Mouse (Mus musculus) ovary, postnatal 10 days (tissue): Measurements from ENCODE around the gene Csgalnact2.

ENCODE experiments used
- DNase-seq: peaks from one replicate; pipeline ENCODE4 v3.0.0; 2022; ENCODE audit warnings: low spot score

The Csgalnact2 gene

GRCm38 (mm10) chr6:118138731-118139709 lies at the start of gene Csgalnact2:
TSS of gene Csgalnact2 (minus strand) at chr6:118139140.
- peak; percentile 79 for DNase-seq

- no peak for DNase-seq
These were observed 49.7 kb upstream of the Csgalnact2 start for GRCm38 (mm10) chr6:118188599-118188998.

GRCm38 (mm10) chr6:118187285-118187641 lies 48.3 kb upstream of the Csgalnact2 start:
- no peak for DNase-seq

GRCm38 (mm10) chr6:118186620-118187284 lies 47.8 kb upstream of the Csgalnact2 start:
- no peak for DNase-seq

GRCm38 (mm10) chr6:118184126-118184525 lies 45.2 kb upstream of the Csgalnact2 start:
- DNase-seq = no peak

- DNase-seq = no peak
These were observed 41.1 kb upstream of the Csgalnact2 start for GRCm38 (mm10) chr6:118180085-118180423.

- peak; percentile 33 for DNase-seq
These were observed 40.6 kb upstream of the Csgalnact2 start for GRCm38 (mm10) chr6:118179316-118180084.

- DNase-seq = no peak
These were observed 35.0 kb upstream of the Csgalnact2 start for GRCm38 (mm10) chr6:118173975-118174328.

GRCm38 (mm10) chr6:118173251-118173974 lies 34.5 kb upstream of the Csgalnact2 start:
- no peak for DNase-seq

- DNase-seq = no peak
These were observed 32.4 kb upstream of the Csgalnact2 start for GRCm38 (mm10) chr6:118171386-118171785.

GRCm38 (mm10) chr6:118168106-118168505 lies 29.2 kb upstream of the Csgalnact2 start:
- DNase-seq = no peak

- no peak for DNase-seq
These were observed 28.1 kb upstream of the Csgalnact2 start for GRCm38 (mm10) chr6:118167013-118167412.

- DNase-seq = no peak
These were observed 26.6 kb upstream of the Csgalnact2 start for GRCm38 (mm10) chr6:118165516-118165915.

- no peak for DNase-seq
These were observed 25.8 kb upstream of the Csgalnact2 start for GRCm38 (mm10) chr6:118164691-118165090.

- DNase-seq = no peak
These were observed 24.1 kb upstream of the Csgalnact2 start for GRCm38 (mm10) chr6:118163086-118163485.

- DNase-seq = no peak
These were observed 23.6 kb upstream of the Csgalnact2 start for GRCm38 (mm10) chr6:118162457-118163082.

GRCm38 (mm10) chr6:118153091-118153490 lies 14.2 kb upstream of the Csgalnact2 start:
- DNase-seq = no peak

GRCm38 (mm10) chr6:118150988-118151387 lies 12.0 kb upstream of the Csgalnact2 start:
- DNase-seq = no peak

GRCm38 (mm10) chr6:118150538-118150937 lies 11.6 kb upstream of the Csgalnact2 start:
- DNase-seq = no peak

GRCm38 (mm10) chr6:118150128-118150527 lies 11.2 kb upstream of the Csgalnact2 start:
- no peak for DNase-seq

- DNase-seq = no peak
These were observed 2.0 kb upstream of the Csgalnact2 start for GRCm38 (mm10) chr6:118140961-118141360.
